Mouse (Mus musculus) MEL (cell line): ENCODE results near the gene Gata2. TPM values are rescaled to one million over a fixed set of nuclear protein-coding genes. Genes with fewer than 3 reads are reported as not detected.

Experiments used
- DNase-seq: peaks from one replicate; pipeline ENCODE4 v3.0.0; 2011; ENCODE audit warnings: low read depth, low spot score
- H3K27ac ChIP-seq: 2 replicates; pipeline ENCODE4 v1.5.1; 2012; ENCODE audit warnings: low read depth, mild to moderate bottlenecking, control low read depth, low read length, moderate library complexity; ENCODE audit not compliant: control insufficient read depth
- H3K27me3 ChIP-seq, 2 experiments: fragments of 150-350 bp in 1 of 2; sonication (generic) in 1 of 2; 2 replicates each; pipeline ENCODE4 v1.6.1; 2012; ENCODE audit warnings: low read length in 2 of 2, mild to moderate bottlenecking in 2 of 2, improper control_type of control experiment in 1 of 2, moderate library complexity in 1 of 2; ENCODE audit not compliant: insufficient read depth in 2 of 2, control insufficient read depth in 1 of 2
- H3K36me3 ChIP-seq, 2 experiments: 2 replicates each; pipeline ENCODE4 v1.6.1; 2012 to 2014; ENCODE audit warnings: low read length in 2 of 2, improper control_type of control experiment in 1 of 2, inconsistent platforms in 1 of 2, mild to moderate bottlenecking in 1 of 2; ENCODE audit not compliant: insufficient read depth in 2 of 2, control insufficient read depth in 1 of 2
- H3K4me1 ChIP-seq, 2 experiments: fragments of 150-350 bp in 1 of 2; sonication (generic) in 1 of 2; 2 replicates each; pipeline ENCODE4 v1.6.1; 2012; ENCODE audit warnings: low read length in 2 of 2, improper control_type of control experiment in 1 of 2, mild to moderate bottlenecking in 1 of 2; ENCODE audit not compliant: insufficient read depth in 2 of 2, control insufficient read depth in 1 of 2
- H3K4me3 ChIP-seq, 2 experiments: fragments of 150-350 bp in 1 of 2; sonication (generic) in 1 of 2; 2 replicates each; pipeline ENCODE4 v1.5.1; 2012; ENCODE audit warnings: low read depth in 2 of 2, low read length in 2 of 2, mild to moderate bottlenecking in 2 of 2, moderate library complexity in 2 of 2, control low read depth in 1 of 2, improper control_type of control experiment in 1 of 2; ENCODE audit not compliant: control insufficient read depth in 1 of 2, insufficient read depth in 1 of 2
- H3K79me2 ChIP-seq: 2 replicates; pipeline ENCODE4 v1.6.1; 2012; ENCODE audit warnings: mild to moderate bottlenecking, low read length, moderate library complexity; ENCODE audit not compliant: control insufficient read depth, poor library complexity, insufficient read depth
- H3K9ac ChIP-seq: 2 replicates; pipeline ENCODE4 v1.6.1; 2012; ENCODE audit warnings: low read depth, mild to moderate bottlenecking, control low read depth, low read length, moderate library complexity; ENCODE audit not compliant: control insufficient read depth, poor library complexity, severe bottlenecking
- H3K9me3 ChIP-seq: fragments of 150-350 bp; sonication (generic); replicated peaks from 2 replicates; pipeline ENCODE4 v1.6.1; 2012; ENCODE audit warnings: mild to moderate bottlenecking, low read length, improper control_type of control experiment, moderate library complexity; ENCODE audit not compliant: insufficient read depth
- CHD2 ChIP-seq: IDR thresholded peaks from 2 replicates; pipeline ENCODE4 v1.6.1; 2011; ENCODE audit warnings: low read length, improper control_type of control experiment
- CTCF ChIP-seq, 3 experiments: IDR thresholded peaks in 2 of 3; conservative IDR thresholded peaks in 1 of 3; 2 replicates each; pipeline ENCODE4 v1.5.1; 2011 to 2012; ENCODE audit warnings: low read length in 3 of 3, low read depth in 2 of 3, mild to moderate bottlenecking in 2 of 3, improper control_type of control experiment in 1 of 3, inconsistent platforms in 1 of 3, mixed read lengths in 1 of 3, moderate library complexity in 1 of 3; ENCODE audit not compliant: control insufficient read depth in 1 of 3, insufficient read depth in 1 of 3, poor library complexity in 1 of 3, severe bottlenecking in 1 of 3
- E2F4 ChIP-seq: IDR thresholded peaks from 2 replicates; pipeline ENCODE4 v1.6.1; 2011; ENCODE audit warnings: low read depth, low read length, improper control_type of control experiment, borderline replicate concordance
- ELF1 ChIP-seq: IDR thresholded peaks from 2 replicates; pipeline ENCODE4 v1.6.1; 2014; ENCODE audit warnings: low read depth, mild to moderate bottlenecking, inconsistent platforms, low read length, improper control_type of control experiment, moderate library complexity
- EP300 ChIP-seq, 2 experiments: IDR thresholded peaks; 2 replicates each; pipeline ENCODE4 v1.6.1; 2011; ENCODE audit warnings: improper control_type of control experiment in 2 of 2, low read length in 2 of 2, low read depth in 1 of 2, mild to moderate bottlenecking in 1 of 2
- ETS1 ChIP-seq: IDR thresholded peaks from 2 replicates; pipeline ENCODE4 v1.6.1; 2012; ENCODE audit warnings: low read depth, mild to moderate bottlenecking, inconsistent platforms, low read length, improper control_type of control experiment, moderate library complexity
- GATA1 ChIP-seq: IDR thresholded peaks from 2 replicates; pipeline ENCODE4 v1.6.1; 2011; ENCODE audit warnings: low read depth, low read length, improper control_type of control experiment
- HCFC1 ChIP-seq: IDR thresholded peaks from 2 replicates; pipeline ENCODE4 v1.6.1; 2012; ENCODE audit warnings: low read depth, mild to moderate bottlenecking, inconsistent platforms, low read length, improper control_type of control experiment, moderate library complexity
- KAT2A ChIP-seq: conservative IDR thresholded peaks from 2 replicates; pipeline ENCODE4 v1.6.1; 2012; ENCODE audit warnings: low read depth, low read length, improper control_type of control experiment, inconsistent platforms
- MAX ChIP-seq: IDR thresholded peaks from 2 replicates; pipeline ENCODE4 v1.6.1; 2011; ENCODE audit warnings: low read length, improper control_type of control experiment
- MAZ ChIP-seq: IDR thresholded peaks from 2 replicates; pipeline ENCODE4 v1.6.1; 2012; ENCODE audit warnings: low read depth, mild to moderate bottlenecking, inconsistent platforms, low read length, improper control_type of control experiment
- MEF2A ChIP-seq: IDR thresholded peaks from 2 replicates; pipeline ENCODE4 v1.6.1; 2014; ENCODE audit warnings: low read depth, mild to moderate bottlenecking, inconsistent platforms, low read length, improper control_type of control experiment; ENCODE audit not compliant: poor library complexity, insufficient replicate concordance, severe bottlenecking; ENCODE audit errors: extremely low read depth
- MXI1 ChIP-seq: IDR thresholded peaks from 2 replicates; pipeline ENCODE4 v1.6.1; 2011; ENCODE audit warnings: mild to moderate bottlenecking, low read depth, low read length, improper control_type of control experiment
- MYB ChIP-seq: IDR thresholded peaks from 2 replicates; pipeline ENCODE4 v1.6.1; 2011; ENCODE audit warnings: mild to moderate bottlenecking, low read depth, low read length, improper control_type of control experiment
- MYC ChIP-seq: IDR thresholded peaks from 2 replicates; pipeline ENCODE4 v1.6.1; 2011; ENCODE audit warnings: low read depth, mild to moderate bottlenecking, low read length, improper control_type of control experiment, moderate library complexity
- NELFE ChIP-seq: IDR thresholded peaks from 2 replicates; pipeline ENCODE4 v1.6.1; 2011; ENCODE audit warnings: low read depth, low read length, improper control_type of control experiment
- POLR2A ChIP-seq, 2 experiments: IDR thresholded peaks; 2 replicates each; pipeline ENCODE4 v1.6.1; 2011 to 2012; ENCODE audit warnings: low read length in 2 of 2, mild to moderate bottlenecking in 2 of 2, control low read depth in 1 of 2, improper control_type of control experiment in 1 of 2, low read depth in 1 of 2, moderate library complexity in 1 of 2; ENCODE audit not compliant: control insufficient read depth in 1 of 2, insufficient read depth in 1 of 2, poor library complexity in 1 of 2
- POLR2AphosphoS2 ChIP-seq: IDR thresholded peaks from 2 replicates; pipeline ENCODE4 v1.6.1; 2011; ENCODE audit warnings: low read length, improper control_type of control experiment
- RCOR1 ChIP-seq: IDR thresholded peaks from 2 replicates; pipeline ENCODE4 v1.6.1; 2012; ENCODE audit warnings: low read depth, mild to moderate bottlenecking, inconsistent platforms, low read length, improper control_type of control experiment
- SIN3A ChIP-seq: IDR thresholded peaks from 2 replicates; pipeline ENCODE4 v1.6.1; 2012; ENCODE audit warnings: low read length, improper control_type of control experiment, inconsistent platforms
- SMC3 ChIP-seq: IDR thresholded peaks from 2 replicates; pipeline ENCODE4 v1.6.1; 2011; ENCODE audit warnings: low read depth, low read length, improper control_type of control experiment
- TAL1 ChIP-seq: IDR thresholded peaks from 2 replicates; pipeline ENCODE4 v1.6.1; 2012; ENCODE audit warnings: mild to moderate bottlenecking, inconsistent platforms, low read length, moderate library complexity, mixed read lengths
- TBP ChIP-seq: IDR thresholded peaks from 2 replicates; pipeline ENCODE4 v1.8.0; 2011; ENCODE audit warnings: low read depth, low read length, improper control_type of control experiment
- TCF12 ChIP-seq: IDR thresholded peaks from 2 replicates; pipeline ENCODE4 v1.6.1; 2014; ENCODE audit warnings: low read depth, mild to moderate bottlenecking, inconsistent platforms, low read length, improper control_type of control experiment, moderate library complexity
- USF1 ChIP-seq: IDR thresholded peaks from 2 replicates; pipeline ENCODE4 v1.6.1; 2014; ENCODE audit warnings: low read depth, mild to moderate bottlenecking, inconsistent platforms, low read length, improper control_type of control experiment, moderate library complexity
- ZC3H11A ChIP-seq: IDR thresholded peaks from 2 replicates; pipeline ENCODE4 v1.6.1; 2012; ENCODE audit warnings: low read depth, mild to moderate bottlenecking, inconsistent platforms, low read length, improper control_type of control experiment
- ZKSCAN1 ChIP-seq: IDR thresholded peaks from 2 replicates; pipeline ENCODE4 v1.6.1; 2012; ENCODE audit warnings: low read depth, mild to moderate bottlenecking, inconsistent platforms, low read length, improper control_type of control experiment, moderate library complexity
- ZMIZ1 ChIP-seq: IDR thresholded peaks from 2 replicates; pipeline ENCODE4 v1.6.1; 2012; ENCODE audit warnings: low read depth, mild to moderate bottlenecking, inconsistent platforms, low read length, improper control_type of control experiment, moderate library complexity
- ZNF384 ChIP-seq: IDR thresholded peaks from 2 replicates; pipeline ENCODE4 v1.6.1; 2012; ENCODE audit warnings: low read depth, mild to moderate bottlenecking, inconsistent platforms, low read length, improper control_type of control experiment
- polyA plus RNA-seq, 2 experiments: library from polyadenylated mRNA; stranded (reverse) in 1 of 2; unstranded in 1 of 2; fragments of >175 nt in 1 of 2; fragments of >200 nt in 1 of 2; gene quantifications; 2 replicates each; pipeline versions ENCODE4 v1.2.1 to v1.2.4; 2012; ENCODE audit warnings: low replicate concordance in 2 of 2, low read depth in 1 of 2; ENCODE audit not compliant: insufficient read length in 2 of 2, insufficient read depth in 1 of 2, missing spikeins in 1 of 2
- total RNA-seq: library from RNA; depleted of rRNA; stranded (reverse); fragments of 300-350 nt; gene quantifications from 2 replicates; pipeline ENCODE4 v1.2.3, GENCODE M21; 2012

Gene Gata2
- total and polyA plus RNA-seq, 3 experiments, result 7.7 to 12.4 TPM; not detected in 1

- Histone ChIP-seq H3K4me3 (peak overlapping the region; percentile 0 to 56; a peak in 3 of 4 replicates), H3K79me2 (peaks cover 27% of the 10 kb centered on the region), H3K4me1 (peaks cover 8 to 46% of the 10 kb centered on the region in 2 experiments), H3K36me3 (peaks cover 0 to 21% of the 10 kb centered on the region in 2 experiments; a peak in 2 of 4 replicates), H3K27ac (peak overlapping the region; percentile 90), H3K27me3 (no peaks in the 10 kb centered on the region), H3K9me3 (no peaks in the 10 kb centered on the region), H3K9ac (peak overlapping the region; percentile 76)
- peak; percentile 69 for DNase-seq
- no peak for TF ChIP-seq POLR2AphosphoS2
- no peak for TF ChIP-seq MYC
- TF ChIP-seq SIN3A, result no peak
- no peak for TF ChIP-seq KAT2A
- no peak for TF ChIP-seq ELF1
- no peak for TF ChIP-seq USF1
- TF ChIP-seq HCFC1, result no peak
- no peak for TF ChIP-seq CTCF (IDR thresholded peaks at IDR 0.05 in 2 of 3, conservative IDR thresholded peaks at IDR 0.05 in 1 of 3; ENCODE audit: control insufficient read depth in 1 of 3, insufficient read depth in 1 of 3, low read depth in 2 of 3, low read length in 3 of 3, poor library complexity in 1 of 3, severe bottlenecking in 1 of 3)
- TF ChIP-seq POLR2A (IDR thresholded peaks at IDR 0.05; ENCODE audit: control insufficient read depth in 1 of 2, insufficient read depth in 1 of 2, low read depth in 1 of 2, low read length in 2 of 2, poor library complexity in 1 of 2), result no peak
- TF ChIP-seq TBP, result no peak
- TF ChIP-seq ZC3H11A, result no peak
Observed at GRCm38 (mm10) chr6:88191024-88191365, 2.7 kb upstream of the Gata2 start.

GRCm38 (mm10) chr6:88191411-88192070, 2.1 kb upstream of the Gata2 start:
- peaks cover 8 to 46% of the 10 kb centered on the region in 2 experiments for H3K4me1 ChIP-seq
- H3K9ac ChIP-seq, result peak overlapping the region; percentile 76; the same call in 1 of the 2 replicates
- peaks cover 0 to 21% of the 10 kb centered on the region in 2 experiments; a peak in 2 of 4 replicates for H3K36me3 ChIP-seq
- TF ChIP-seq CHD2 (no peak), EP300 (IDR thresholded peaks at IDR 0.05; ENCODE audit: low read depth in 1 of 2, low read length in 2 of 2) (peak; percentile 91 to 94), TCF12 (peak; percentile 91), ZKSCAN1 (no peak), ETS1 (peak; percentile 58), RCOR1 (peak; percentile 41; the same call in 1 of the 2 replicates), TBP (0 out of 2 replicates have a peak, but pooled peaks have one; percentile 34), MEF2A (no peak), SMC3 (no peak), MYC (0 out of 2 replicates have a peak, but pooled peaks have one; percentile 32), TAL1 (peak; percentile 60), ZC3H11A (no peak), ZMIZ1 (no peak), E2F4 (no peak), NELFE (no peak), MAZ (0 out of 2 replicates have a peak, but pooled peaks have one; percentile 61), MAX (peak; percentile 41; the same call in 1 of the 2 replicates), POLR2A (IDR thresholded peaks at IDR 0.05; ENCODE audit: control insufficient read depth in 1 of 2, insufficient read depth in 1 of 2, low read depth in 1 of 2, low read length in 2 of 2, poor library complexity in 1 of 2) (no peak), MYB (peak; percentile 79), MXI1 (0 out of 2 replicates have a peak, but pooled peaks have one; percentile 15), GATA1 (peak; percentile 86), ZNF384 (no peak), ELF1 (no peak)
- H3K27ac ChIP-seq, result peak overlapping the region; percentile 90
- no peaks in the 10 kb centered on the region for H3K9me3 ChIP-seq
- H3K4me3 ChIP-seq, result no peak overlapping the region
- H3K27me3 ChIP-seq, result no peaks in the 10 kb centered on the region
- DNase-seq, result peak; percentile 75
- H3K79me2 ChIP-seq, result peaks cover 27% of the 10 kb centered on the region
